Mouse (Mus musculus) spleen, adult 18-20 months (tissue): ENCODE results near the gene Antxr2.

Experiments
- DNase-seq, 2 experiments: peaks; one replicate each; pipeline ENCODE4 v3.0.0; 2022; ENCODE audit warnings: mixed read lengths in 2 of 2

The Antxr2 gene

DNA sequence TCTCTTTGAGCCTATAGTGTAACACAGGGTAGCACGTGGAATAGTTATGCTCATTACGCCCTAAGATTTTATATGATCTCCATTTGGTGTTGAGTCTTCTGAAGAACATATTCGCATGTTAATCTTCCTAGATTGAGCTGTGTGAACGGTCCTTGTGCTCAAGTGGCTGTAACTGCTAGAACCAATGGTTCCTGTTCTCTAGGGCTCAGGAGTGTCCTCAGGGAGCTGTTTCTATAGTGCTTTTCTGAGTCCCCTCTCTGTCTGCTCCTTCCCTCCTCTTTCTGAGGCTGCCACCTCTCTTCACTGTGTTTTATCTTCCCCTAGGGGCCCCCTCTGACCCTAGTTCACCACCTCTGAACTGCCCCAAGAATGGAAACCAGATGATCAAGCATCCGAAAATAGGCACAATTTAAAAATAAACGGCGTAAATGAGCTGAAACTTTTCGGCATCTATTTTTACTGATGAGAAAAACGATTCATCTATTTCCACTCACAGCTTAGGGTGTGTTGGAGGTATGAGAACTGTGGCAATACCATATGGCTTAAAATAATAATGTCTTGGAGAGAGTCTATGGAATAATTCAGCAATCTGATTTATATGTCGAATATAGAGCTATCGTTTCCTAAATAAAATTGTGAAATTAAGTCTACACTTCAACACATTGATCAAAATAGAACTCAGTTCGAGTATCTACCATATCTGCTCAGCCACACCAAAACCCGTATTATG is 124.1 kb downstream of the Antxr2 start:
- no peak for DNase-seq

DNA sequence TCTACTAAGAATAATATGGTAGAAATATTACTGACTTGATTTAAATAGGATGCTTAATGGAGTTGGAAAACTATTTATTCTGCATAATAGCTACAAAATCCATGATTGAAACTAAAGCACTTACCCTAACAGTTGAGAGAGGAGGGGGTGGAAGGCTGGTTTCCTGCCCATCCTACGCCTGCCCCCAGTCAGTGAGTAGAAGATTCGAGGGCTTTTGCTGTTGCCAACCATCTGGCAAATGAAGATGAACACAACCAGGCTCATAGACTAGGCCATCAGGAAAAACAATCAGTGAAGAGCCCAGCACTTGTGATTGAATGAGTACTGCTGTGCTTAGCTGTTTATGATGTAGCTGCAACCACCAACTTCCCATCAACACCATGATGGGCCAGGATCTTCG is 125.0 kb downstream of the Antxr2 start:
- DNase-seq = no peak

DNA sequence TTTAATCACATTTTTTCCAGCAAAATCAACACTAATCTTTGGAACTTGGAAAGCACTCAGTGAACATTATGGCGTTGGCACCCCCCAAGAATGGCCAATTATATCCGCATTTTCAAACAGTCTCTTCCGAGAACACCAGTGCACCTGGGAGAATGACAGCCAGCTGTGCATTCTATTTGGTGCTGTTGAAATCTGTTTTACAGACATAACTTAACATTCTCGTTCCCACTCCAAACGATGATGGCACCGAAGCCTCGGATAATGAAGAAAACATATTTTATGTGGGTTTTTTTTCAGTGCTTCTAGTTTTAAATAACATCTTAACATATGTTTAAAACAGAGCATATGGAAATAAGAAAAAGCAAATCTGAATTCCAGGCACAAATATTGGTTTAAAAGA is 129.7 kb downstream of the Antxr2 start:
- no peak for DNase-seq

GRCm38 (mm10) chr5:97899321-97899720 is 131.5 kb downstream of the Antxr2 start:
- no peak for DNase-seq

GRCm38 (mm10) chr5:97885427-97885826 is 145.4 kb downstream of the Antxr2 start:
- DNase-seq = peak in 1 of 2 experiments; percentile 13

DNA sequence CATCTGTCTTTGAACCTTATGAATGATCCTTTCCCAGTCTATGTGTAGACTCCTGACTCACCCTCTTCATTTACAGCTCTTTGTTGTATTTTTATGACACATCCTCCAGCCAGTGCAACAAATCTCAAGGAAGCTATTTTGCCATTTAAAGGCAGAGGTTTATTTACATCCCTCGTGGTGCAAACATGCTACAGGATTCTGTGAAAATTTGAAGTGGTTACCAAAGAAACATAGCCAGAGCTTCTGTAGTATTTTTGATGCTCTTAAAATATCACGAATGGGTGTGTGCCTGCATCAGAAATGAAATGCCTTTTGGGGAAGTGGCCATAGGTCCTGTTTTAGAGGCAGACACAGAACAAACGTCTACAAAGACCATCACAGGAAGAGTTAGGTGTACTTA is 146.7 kb downstream of the Antxr2 start:
- no peak for DNase-seq

DNA sequence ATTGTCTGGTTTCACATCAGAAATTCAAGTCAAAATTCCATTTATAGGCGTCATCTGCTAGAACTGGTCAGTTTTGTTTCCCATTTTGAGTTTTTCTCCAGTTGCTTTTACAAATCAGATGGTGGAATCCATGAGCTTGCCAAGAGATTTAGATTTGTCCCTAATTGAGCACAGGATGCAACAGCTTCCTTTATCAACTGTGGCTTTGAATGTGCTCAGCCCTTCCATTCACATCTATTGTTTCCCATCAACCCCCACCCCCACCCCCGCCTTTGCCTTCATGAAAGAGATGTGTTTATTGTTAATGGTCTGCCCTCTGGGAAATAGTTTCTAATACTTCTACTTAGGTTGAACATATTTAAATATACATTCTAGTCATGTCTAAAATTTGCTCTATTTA is 149.4 kb downstream of the Antxr2 start:
- no peak for DNase-seq

- DNase-seq = no peak
These were observed 150.7 kb downstream of the Antxr2 start for GRCm38 (mm10) chr5:97880115-97880514.

- no peak for DNase-seq
These were observed 152.0 kb downstream of the Antxr2 start for GRCm38 (mm10) chr5:97878871-97879270.

GRCm38 (mm10) chr5:97878215-97878794 is 152.5 kb downstream of the Antxr2 start:
- DNase-seq = no peak

GRCm38 (mm10) chr5:97876895-97877294 is 153.9 kb downstream of the Antxr2 start:
- DNase-seq = no peak

DNA sequence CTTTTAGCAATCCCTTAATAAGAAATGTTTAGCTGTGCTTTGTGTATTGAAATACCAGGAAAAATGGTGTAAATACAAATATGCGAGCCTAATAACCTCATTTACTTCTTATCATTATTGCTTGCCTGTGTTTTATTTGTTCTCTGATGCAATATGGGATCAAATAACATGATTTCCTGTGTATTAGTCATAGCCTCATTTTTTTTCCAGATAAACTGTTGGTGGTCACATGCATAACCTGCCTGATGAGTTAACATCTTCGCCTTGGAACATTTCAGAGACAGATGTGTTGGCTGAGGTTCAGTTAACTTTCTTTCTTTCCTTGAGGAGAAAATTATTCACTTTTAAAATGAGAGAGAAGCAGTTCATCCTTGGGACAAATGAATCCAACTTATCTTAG is 162.9 kb downstream of the Antxr2 start:
- DNase-seq = no peak

DNA sequence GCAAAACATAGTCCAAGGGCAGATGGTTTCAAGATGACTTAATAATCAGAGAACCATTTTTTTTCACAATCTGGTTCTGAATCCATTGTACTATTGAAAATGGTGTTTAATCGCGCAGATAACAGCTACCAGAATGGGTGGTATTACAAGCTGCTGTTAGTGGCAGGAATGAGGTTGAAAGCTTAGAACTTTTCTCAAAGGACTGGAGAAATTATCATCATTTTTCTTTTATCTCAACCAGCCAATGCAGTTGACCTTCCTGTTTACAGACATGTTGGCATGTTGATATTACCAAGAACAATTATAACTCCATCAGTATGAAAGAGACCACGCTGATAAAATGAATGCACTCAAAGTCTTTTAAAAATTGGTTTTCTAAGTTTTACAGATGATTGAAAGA is 163.9 kb downstream of the Antxr2 start:
- DNase-seq = no peak

DNA sequence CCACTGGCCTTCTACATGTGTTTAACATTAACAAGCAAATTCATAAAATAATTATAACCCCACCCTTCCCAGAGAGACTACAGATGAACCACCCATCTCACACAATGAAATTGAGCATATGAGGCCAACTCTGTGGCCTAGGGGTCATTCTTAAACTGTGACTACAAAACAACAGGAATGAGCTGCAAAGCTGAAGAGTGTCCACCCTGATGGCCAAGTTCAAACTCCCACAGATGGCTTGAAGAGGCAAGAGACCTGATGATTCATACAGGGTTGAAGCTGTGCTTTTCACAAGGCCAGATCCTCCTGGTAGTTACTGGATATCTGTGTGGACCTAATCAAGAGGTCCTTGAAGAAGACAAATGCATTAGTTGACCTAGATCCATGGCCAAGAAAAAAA is 173.7 kb downstream of the Antxr2 start:
- no peak for DNase-seq

GRCm38 (mm10) chr5:97851981-97852748 is 178.7 kb downstream of the Antxr2 start:
- DNase-seq = no peak

GRCm38 (mm10) chr5:97847204-97847895 is 183.5 kb downstream of the Antxr2 start:
- DNase-seq = no peak

GRCm38 (mm10) chr5:97846503-97846902 is 184.3 kb downstream of the Antxr2 start:
- no peak for DNase-seq

GRCm38 (mm10) chr5:97842016-97842415 is 188.8 kb downstream of the Antxr2 start:
- no peak for DNase-seq

DNA sequence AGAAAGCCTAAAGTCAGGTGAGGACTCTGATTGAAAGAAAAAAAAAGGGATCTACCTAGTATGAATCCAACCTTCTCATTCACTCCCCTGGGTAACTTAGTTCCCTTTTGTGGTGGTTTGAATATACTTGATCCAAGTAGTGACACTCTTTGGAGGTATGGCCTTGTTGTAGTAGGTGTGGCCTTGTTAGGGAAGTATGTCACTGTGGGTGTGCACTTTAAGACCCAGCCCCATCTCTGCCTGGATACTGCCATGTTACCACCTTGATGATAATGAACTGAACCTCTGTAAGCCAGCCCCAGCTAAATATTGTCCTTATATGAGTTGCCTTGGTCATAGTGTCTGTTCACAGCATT is 190.9 kb downstream of the Antxr2 start:
- no peak for DNase-seq

- no peak for DNase-seq
These were observed 191.4 kb downstream of the Antxr2 start for GRCm38 (mm10) chr5:97839271-97839923.

DNA sequence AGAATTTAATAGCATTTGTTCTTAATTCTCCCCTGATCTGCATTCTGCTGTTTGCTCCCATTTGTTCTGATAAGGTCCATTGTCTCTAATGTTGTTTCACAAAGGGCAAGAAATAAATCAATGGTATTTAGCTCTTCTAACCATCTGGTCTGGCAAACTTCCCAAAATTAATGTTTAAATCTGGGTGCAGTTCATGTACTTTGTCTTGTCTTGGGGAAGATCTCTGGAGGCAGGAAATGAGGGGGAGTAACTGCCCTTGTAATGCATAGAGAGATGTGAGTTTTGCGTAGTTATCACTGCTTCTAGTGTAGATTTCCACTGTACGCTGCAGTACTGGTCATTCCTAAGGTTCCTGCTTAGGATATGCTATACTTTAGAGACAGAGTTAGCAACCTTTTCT is 193.5 kb downstream of the Antxr2 start:
- DNase-seq = no peak

GRCm38 (mm10) chr5:97835418-97835817 is 195.4 kb downstream of the Antxr2 start:
- DNase-seq = no peak

DNA sequence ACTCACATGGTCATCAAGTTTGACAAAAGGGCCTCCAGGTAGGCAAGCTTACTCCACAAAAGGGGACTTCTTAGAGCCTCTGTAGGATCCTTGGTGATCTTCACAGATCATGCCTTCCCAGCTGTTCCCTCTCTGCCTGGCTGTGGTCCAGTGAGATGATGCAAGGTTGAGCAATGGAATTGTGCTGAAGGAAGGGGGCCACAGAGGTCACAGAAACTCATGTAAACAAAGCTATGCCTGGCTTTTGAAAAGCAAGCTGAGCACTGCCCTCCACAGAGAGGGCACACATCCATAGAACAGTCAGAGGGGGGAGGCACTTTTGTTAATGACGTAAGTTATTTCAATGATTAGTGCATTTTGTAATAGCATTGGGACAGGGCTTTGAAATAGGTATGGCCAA is 196.1 kb downstream of the Antxr2 start:
- no peak for DNase-seq
